Mouse (Mus musculus): ENCODE data around the gene Gm128.
A peak's percentile ranks its signal among the peaks of the same experiment; 100 is the strongest.
"Not testable (repeated sequence)": the region's sequence is repeated elsewhere in the genome, so short reads cannot be mapped to it uniquely, and the experiment has no call there.

Gm128 gene

GRCm38 (mm10) chr3:95230495-95231297, 10.7 kb downstream of the Gm128 start:
- no peak for DNase-seq

DNA sequence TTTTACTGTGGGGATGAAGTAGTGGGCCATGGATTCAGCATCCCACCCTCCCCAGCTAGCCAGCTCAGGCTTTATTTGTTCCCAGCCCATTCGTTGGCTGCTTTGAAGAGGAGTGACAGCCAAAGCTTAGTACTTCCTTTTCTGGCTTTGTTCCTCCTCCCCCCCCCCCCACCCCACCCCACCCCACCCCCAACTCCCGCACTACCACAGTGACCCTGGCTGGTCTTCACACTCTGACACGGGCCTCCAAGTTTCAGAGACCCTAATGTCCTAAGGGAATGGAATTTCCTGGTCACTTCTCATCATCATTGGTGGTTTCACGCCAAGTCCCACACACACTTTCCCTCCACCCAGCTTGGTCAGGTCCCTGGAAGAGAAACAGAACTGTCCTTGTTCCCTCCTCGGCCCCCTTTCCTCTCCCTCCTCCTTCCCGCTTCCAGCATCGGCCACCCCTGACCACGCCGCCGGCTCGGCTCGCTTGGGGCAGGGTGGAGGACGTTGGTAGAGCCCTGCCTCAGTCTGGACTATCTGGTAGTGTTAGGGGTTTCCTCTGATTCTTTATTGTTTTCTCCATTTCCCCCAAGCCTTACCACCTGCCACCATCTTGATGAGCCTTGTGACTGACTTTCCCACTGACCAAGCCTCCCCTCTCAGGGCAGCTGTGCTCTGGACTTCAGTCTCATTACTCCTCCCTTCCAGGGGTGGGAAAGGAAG, 11.5 kb downstream of the Gm128 start:
- peak; percentile 45 for DNase-seq

GRCm38 (mm10) chr3:95228894-95229780, 12.3 kb downstream of the Gm128 start:
- DNase-seq = no peak

- peak; percentile 82 for DNase-seq
Observed at GRCm38 (mm10) chr3:95228148-95228893, 13.1 kb downstream of the Gm128 start, which contains the start of gene Cdc42se1. Gene Cdc42se1 (plus strand): TSS chr3:95228732.

GRCm38 (mm10) chr3:95227214-95227613, 14.2 kb downstream of the Gm128 start:
- DNase-seq = no peak

- DNase-seq = no peak
Observed at GRCm38 (mm10) chr3:95224295-95224694, 17.1 kb downstream of the Gm128 start.

DNA sequence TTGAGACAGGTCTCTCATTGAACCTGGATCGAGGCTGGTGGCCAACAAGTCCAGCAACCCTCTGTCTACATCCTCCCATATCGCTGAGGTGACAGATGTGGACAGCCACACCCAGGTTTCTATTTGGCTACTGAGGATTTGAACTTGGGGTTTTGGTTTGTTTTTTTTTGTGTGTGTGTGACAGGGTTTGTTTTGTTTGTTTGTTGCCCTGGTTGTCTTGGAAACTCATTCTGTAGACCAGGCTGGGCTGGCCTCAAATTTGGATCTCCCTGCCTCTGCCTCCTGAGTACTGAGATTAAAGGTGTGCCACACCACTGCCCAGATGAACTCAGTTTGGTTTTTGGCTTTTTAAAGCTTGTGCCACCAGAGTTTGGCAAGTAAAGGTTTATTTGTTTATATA, 18.4 kb downstream of the Gm128 start:
- no peak for DNase-seq

DNA sequence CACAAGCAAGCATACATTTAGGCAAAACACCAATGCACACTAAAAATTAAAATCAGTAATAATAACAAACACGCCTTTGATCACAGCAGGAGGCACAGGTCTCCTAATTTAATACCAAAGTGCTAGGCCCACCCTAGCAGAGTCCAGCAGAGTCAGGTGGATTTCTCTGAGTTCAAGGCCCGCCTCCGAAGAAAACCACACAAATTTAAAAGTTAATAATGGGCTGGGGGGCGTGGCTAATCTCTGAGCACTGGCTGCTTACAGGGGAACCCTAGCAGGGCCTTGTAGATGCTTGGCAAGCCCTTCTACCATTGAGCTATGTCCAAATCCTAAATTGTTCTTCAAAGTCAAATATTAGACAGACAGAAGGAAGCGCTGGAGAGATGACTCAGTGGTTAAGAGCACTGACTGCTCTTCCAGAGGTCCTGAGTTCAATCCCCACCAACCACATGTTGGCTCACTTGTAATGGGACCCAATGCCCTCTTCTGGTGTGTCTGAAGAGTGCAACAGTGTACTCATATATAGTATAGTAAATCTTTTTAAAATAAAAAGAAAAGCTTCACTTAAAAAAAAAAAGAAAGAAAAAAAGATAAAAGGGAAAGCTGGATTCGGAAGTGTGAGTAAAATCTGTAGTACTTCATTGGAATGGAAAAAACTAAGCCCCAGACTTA, 22.8 kb downstream of the Gm128 start:
- no peak for DNase-seq

DNA sequence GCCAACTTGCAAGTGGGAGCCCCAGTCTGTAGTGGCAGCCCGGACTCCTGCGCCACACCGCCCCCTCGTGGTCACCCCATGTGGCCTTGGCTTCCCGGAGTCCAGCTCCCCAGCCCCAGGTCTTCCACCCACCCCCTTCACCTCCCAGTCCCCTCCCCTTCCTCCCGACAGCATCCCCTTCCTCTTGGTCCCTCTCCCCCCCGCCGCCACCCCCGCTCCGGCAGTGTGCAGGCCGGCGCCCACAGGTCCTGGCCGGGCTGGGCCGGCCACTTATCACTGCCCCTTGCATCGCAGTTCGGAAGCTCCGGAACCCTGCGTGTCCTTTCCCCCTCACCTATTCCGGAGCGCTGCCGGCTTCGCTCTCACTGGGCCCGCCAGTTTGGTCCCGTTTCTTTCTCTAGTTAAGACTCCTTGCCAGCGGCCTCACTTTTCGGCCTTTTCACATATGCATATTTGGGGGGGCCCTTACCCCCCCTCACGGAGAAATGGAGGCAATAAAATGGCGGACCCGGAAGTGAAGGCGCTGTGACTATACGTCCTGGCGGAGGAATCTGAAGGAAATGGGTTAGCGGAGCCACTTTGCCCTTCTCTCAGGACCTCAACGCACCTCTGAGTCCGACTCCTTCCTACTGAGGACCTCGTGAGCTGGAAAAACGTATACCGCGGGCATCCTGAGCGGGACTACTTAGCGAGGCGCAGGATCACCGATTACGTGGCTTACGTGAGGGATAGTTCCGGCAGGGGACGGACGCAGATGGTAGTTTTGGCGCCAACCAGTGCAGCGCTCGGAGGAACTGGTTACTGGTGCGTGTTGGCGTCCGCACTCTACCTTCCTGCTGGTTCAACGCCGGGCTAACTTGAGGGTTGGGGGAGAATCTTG, 23.9 kb downstream of the Gm128 start, which contains the start of gene Gabpb2:
Gene Gabpb2, minus strand, starts transcription at position 662 of the 880 bp plus-strand sequence.
- DNase-seq = peak; percentile 92

- DNase-seq = no peak
Observed at GRCm38 (mm10) chr3:95216655-95217254, 24.6 kb downstream of the Gm128 start.

- no peak for DNase-seq
Observed at GRCm38 (mm10) chr3:95213609-95213975, 27.8 kb downstream of the Gm128 start.

DNA sequence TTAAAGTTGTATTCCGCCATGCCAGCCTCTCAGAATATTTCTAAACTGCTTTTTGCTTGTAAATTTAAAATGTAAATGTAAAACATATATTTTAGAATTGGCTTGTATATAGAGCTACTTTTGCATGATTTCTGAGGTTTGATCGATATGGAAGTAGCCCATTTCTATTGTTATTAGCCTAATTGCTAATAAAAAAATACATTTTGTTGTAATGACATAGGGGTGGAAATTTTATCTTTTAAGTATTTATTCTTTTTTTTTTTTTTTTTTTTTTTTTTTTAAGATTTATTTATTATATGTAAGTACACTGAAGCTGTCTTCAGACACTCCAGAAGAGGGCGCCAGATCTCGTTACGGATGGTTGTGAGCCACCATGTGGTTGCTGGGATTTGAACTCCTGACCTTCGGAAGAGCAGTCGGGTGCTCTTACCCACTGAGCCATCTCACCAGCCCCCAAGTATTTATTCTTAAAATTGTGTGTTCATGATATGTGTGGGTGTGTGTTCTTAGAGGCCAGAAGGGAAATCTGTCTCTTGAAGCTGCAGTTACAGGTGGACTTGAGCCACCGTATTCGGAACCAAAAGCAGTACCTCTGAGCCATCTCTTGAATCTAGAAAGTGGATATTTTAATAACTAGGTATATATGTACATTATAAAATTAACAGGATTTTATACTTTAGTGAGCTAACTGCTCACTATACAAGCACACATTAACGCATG, 28.3 kb downstream of the Gm128 start:
- not testable (repeated sequence) for DNase-seq

DNA sequence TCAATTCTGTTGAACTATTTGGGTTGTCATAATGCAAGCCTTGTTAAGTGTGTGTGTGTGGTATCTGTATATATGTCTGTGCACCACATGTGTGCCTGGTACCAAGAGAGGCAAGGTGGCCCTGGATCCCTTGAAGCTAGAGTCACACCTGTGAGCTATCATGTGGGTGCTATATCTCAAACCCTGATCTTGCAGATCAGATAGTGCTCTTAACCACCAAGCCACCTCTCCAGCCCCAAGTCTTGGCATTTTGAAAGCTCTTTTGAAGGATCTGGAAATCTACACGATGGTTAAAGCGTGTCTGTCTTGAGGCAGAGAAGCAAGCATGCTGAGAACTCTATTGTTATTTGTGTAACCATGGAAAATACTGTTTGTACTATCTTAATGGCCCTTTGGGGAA, 30.8 kb downstream of the Gm128 start:
- DNase-seq = no peak

DNA sequence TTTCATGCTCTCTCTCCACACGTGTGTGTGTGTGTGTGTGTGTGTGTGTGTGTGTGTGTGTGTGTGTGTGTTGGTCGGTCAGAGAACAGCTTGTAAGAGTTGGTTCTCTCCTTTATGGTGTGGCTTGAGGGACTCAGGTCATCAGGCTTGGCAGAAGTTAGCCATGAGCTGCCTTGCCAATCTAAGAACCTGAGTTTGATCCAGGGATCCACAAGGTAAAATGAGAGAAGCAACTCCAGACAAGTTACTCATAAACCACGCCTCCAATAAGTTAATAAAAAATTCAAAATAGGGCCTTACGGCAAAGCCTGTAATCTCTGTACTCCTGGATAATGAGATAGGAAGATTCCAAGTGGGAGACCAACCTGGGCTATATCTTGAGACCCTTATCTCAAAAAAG, 33.1 kb downstream of the Gm128 start:
- DNase-seq = no peak

DNA sequence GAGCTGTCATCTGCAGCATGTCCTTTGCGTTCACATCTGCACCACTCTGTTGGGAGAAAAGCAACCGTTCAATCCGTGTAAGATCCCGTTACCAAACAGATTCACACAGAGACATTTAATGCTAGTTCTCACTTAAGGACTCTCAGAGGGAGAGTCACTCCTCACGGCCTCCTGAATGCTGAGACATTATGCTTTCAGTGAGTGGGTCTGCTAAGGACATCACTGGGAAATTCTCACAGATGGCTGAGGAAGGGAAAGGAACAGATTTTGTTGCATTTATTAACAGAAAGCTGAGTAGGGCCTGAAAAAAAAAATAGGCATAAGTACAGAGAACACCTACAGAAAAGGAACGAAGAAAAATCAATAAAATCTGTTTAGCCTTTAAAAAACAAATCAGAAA, 37.5 kb downstream of the Gm128 start:
- no peak for DNase-seq

DNA sequence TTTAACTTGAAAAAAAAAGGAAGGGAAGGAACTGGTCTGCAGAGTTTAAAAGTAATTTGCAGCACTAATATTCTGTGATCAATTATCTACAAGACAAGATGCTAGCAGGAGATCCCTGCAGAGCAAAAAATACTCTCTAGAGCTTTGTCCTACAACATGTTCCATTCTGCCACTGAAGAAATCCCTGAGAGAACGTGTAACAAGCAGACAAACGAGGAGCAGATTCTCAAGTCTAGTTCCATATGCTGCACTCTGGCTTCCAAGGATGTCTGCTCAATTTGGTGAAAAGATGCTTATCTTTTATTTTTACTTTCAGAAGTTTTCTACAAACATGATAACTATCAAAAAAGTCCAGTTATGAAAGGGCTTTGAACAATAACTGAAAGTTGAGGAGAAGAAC, 40.8 kb downstream of the Gm128 start:
- DNase-seq = no peak

- DNase-seq = no peak
Observed at GRCm38 (mm10) chr3:95200132-95200531, 41.3 kb downstream of the Gm128 start.

- DNase-seq = no peak
Observed at GRCm38 (mm10) chr3:95199101-95199500, 42.3 kb downstream of the Gm128 start.

DNA sequence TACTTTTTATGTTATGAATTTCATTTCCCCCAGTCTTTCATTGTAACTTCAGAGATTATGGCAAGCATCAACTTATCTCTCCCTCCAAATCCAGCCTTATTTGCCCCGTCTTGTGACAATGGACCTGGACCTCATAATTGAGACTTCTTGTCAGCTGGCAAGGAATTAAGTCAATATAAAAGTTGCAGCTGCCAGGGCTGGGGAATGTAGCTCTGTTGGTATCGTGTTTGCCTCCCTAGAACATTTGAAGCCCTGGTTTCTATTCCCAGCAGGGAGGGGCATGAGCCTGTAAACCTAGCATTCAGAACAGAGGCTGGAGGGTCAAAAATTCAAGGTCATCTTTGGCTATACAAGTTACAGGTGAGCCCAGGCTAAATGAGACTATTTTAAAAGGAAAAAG, 45.6 kb downstream of the Gm128 start:
- DNase-seq = no peak

DNA sequence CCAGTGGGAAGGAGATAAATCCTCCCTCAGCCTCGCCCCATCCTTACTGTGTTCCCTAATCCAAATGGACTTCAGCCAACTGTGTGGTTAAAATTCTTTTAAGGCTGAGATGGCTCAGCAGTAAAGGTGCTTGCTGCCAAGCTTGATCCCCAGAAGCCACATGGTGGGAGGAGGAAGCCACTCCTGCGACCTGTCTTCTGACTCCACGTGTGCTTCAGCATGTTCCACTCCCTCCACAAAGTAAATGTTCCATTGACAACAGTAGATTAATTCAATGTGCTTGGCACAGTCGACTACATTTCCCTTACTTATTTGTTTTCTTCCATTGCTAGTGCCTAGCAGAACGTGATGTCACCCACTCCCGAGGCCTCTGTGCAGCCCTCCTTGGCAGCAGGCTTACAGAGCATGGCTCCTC, 46.7 kb downstream of the Gm128 start:
- peak; percentile 34 for DNase-seq

Measured in cerebellum, adult 8-10 months (tissue).